Mouse (Mus musculus) E14TG2a.4 (cell line): ENCODE measurements around the gene Dgkd.

Source experiments
- CTCF ChIP-seq: conservative IDR thresholded peaks from 2 replicates; pipeline ENCODE4 v1.5.1; 2014; ENCODE audit warnings: low read length
- NANOG ChIP-seq: IDR thresholded peaks from 2 replicates; pipeline ENCODE4 v1.6.1; 2014; ENCODE audit warnings: borderline replicate concordance, low read length, mixed read lengths
- POU5F1 ChIP-seq: IDR thresholded peaks from 2 replicates; pipeline ENCODE4 v1.6.1; 2014; ENCODE audit warnings: low read length, borderline replicate concordance

DNA sequence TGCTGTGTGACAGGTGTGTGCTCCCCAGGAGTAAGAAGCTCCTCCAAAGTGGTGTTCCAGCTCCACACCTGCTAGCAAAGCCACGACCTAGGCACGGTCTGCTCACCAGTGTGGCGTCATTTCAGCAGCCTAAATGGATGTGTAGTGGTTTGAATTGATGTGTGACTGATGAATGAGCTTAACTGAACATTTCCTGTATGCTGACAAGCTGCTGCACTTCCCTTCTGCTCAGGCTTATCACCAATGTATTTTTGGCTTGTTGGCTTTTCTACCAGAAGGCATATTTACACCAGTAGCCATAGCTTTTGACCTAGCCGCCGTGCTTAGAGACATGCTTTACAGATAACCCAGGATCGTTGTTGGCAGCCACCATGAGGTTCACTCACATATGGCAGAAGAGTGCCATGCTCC is 94.6 kb downstream of the Dgkd start:
- TF ChIP-seq CTCF (no peak), NANOG (no peak), POU5F1 (no peak)
